Mouse (Mus musculus) limb, embryonic 15.5 days (tissue): ENCODE results near the gene Tmprss12. TPM values are rescaled to one million over a fixed set of nuclear protein-coding genes. Genes with fewer than 3 reads are reported as not detected.
"Not testable (repeated sequence)": the region's sequence is repeated elsewhere in the genome, so short reads cannot be mapped to it uniquely, and the experiment has no call there.

Experiments
- ATAC-seq: fragments of 200-750 bp; cut with Nextera tagmentation; 2 replicates; pipeline ENCODE4 v1.8.0; 2017; ENCODE audit warnings: low read depth, moderate TSS enrichment; ENCODE audit not compliant: insufficient number of reproducible peaks, low FRiP score, low TSS enrichment
- H3K27ac ChIP-seq: fragments of 300-500 bp; sonication (generic); 2 replicates; pipeline ENCODE4 v1.5.1; 2015; ENCODE audit warnings: moderate library complexity, mild to moderate bottlenecking, inconsistent platforms
- H3K27me3 ChIP-seq: fragments of 300-500 bp; sonication (generic); 2 replicates; pipeline ENCODE4 v1.6.1; 2015; ENCODE audit warnings: inconsistent platforms
- H3K36me3 ChIP-seq: fragments of 300-500 bp; sonication (generic); 2 replicates; pipeline ENCODE4 v1.6.1; 2015; ENCODE audit warnings: inconsistent platforms
- H3K4me1 ChIP-seq: fragments of 300-500 bp; sonication (generic); 2 replicates; pipeline ENCODE4 v1.6.1; 2015; ENCODE audit warnings: inconsistent platforms
- H3K4me2 ChIP-seq: fragments of 300-500 bp; sonication (generic); 2 replicates; pipeline ENCODE4 v1.6.1; 2015; ENCODE audit warnings: mild to moderate bottlenecking, inconsistent platforms
- H3K4me3 ChIP-seq: fragments of 300-500 bp; sonication (generic); 2 replicates; pipeline ENCODE4 v1.5.1; 2015; ENCODE audit warnings: mild to moderate bottlenecking, inconsistent platforms
- H3K9ac ChIP-seq: fragments of 300-500 bp; sonication (generic); 2 replicates; pipeline ENCODE4 v1.6.1; 2015; ENCODE audit warnings: inconsistent platforms
- H3K9me3 ChIP-seq: fragments of 300-500 bp; sonication (generic); 2 replicates; pipeline ENCODE4 v1.6.1; 2016; ENCODE audit warnings: inconsistent platforms
- WGBS: fragments of 180-500 bp; shearing (Covaris S2); methylation state at CpG from one replicate; pipeline ENCODE4 v1.1.7; 2015; 5-methylcytosine and 5-hydroxymethylcytosine counted together
- polyA plus RNA-seq: library from polyadenylated mRNA; unstranded; fragments of >200 nt; fragmentation: Nextera tagmentation; extraction: Ambion mirVana; gene quantifications from 2 replicates; pipeline ENCODE4 v1.2.1, GENCODE M21; 2015

Tmprss12 gene
- polyA plus RNA-seq, 1 experiment from 2014 or later, result not detected

DNA sequence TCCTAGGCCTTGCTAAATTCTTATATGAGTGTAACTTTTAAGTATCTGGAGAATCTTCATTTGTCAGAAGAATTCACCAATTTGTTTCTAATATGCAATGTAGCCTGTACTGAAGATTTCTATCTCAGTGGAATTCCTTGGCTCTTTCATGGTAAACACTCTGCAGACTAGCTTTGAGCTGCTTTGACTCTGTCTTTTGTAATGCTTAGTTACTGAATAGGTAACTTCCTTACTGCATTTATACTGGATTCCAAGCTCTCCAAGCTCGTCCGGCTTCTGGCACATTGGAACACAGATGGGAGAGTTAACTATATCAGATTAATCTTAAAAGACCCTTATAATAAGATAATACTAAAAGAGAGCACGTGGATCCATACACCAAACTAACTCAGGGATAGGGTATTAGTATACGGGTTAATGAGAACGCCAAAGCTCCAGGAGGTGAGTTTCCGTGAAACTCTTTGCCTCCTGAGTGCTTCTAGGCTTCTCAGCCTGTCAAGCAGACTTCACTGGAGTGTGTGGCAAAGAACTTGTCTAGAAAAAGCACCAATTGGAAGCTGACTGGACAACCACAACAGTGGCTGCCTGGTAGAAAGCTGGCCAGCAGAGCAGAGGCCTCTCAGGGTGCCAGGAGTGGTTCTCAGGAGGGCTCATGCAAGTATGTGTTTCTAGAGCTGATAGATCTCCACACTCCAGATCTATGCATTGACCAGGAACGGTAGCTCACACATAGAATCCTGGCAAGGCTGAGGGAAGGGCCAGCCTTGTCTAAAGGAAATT lies 21.8 kb upstream of the Tmprss12 start:
- Histone ChIP-seq H3K9me3 (no peaks in the 10 kb centered on the region), H3K4me3 (no peak overlapping the region), H3K4me2 (no peak overlapping the region), H3K36me3 (peaks cover 64% of the 10 kb centered on the region), H3K9ac (no peak overlapping the region), H3K4me1 (no peaks in the 10 kb centered on the region), H3K27me3 (no peaks in the 10 kb centered on the region), H3K27ac (no peak overlapping the region)
- no peak for ATAC-seq
- 94% methylated on average over 7 of the region's 7 CpGs for WGBS

DNA sequence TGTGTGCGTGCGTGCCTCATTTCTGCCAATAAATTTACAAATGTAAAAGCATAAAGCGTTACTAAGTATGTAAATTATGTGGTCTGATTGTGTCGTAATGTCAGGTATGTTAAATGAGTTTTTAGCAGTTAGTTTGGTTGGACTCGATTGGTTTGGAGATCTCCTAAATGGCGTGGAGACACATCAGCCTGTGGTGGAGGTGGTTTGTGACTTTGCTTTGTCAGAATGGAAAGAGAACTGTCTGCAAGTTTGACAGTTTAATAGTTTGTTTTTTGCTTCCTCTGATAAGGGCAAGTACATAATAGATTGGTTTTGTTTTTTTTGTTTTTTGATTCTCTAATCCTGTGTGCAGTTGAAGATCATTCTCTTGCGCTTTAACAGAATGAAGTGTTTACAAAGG lies 20.3 kb upstream of the Tmprss12 start:
- H3K4me1 ChIP-seq, ATAC-seq, H3K27ac ChIP-seq, H3K9ac ChIP-seq, H3K4me3 ChIP-seq, H3K4me2 ChIP-seq, H3K27me3 ChIP-seq, H3K9me3 ChIP-seq: not testable (repeated sequence)
- 92% methylated on average over 7 of the region's 7 CpGs for WGBS
- H3K36me3 ChIP-seq, result peaks cover 49% of the 10 kb centered on the region

- no peak overlapping the region for H3K9ac ChIP-seq
- H3K9me3 ChIP-seq, result no peaks in the 10 kb centered on the region
- WGBS, result 17% methylated on average over 4 of the region's 4 CpGs
- no peak overlapping the region for H3K4me3 ChIP-seq
- H3K27ac ChIP-seq, result no peak overlapping the region
- H3K36me3 ChIP-seq, result peaks cover 22% of the 10 kb centered on the region
- H3K4me1 ChIP-seq, result no peaks in the 10 kb centered on the region
- ATAC-seq, result no peak
- no peaks in the 10 kb centered on the region for H3K27me3 ChIP-seq
- H3K4me2 ChIP-seq, result no peak overlapping the region
These were observed 17.3 kb upstream of the Tmprss12 start for GRCm38 (mm10) chr15:100263246-100263905.

GRCm38 (mm10) chr15:100265586-100266325 lies 14.9 kb upstream of the Tmprss12 start:
- no peak for ATAC-seq

DNA sequence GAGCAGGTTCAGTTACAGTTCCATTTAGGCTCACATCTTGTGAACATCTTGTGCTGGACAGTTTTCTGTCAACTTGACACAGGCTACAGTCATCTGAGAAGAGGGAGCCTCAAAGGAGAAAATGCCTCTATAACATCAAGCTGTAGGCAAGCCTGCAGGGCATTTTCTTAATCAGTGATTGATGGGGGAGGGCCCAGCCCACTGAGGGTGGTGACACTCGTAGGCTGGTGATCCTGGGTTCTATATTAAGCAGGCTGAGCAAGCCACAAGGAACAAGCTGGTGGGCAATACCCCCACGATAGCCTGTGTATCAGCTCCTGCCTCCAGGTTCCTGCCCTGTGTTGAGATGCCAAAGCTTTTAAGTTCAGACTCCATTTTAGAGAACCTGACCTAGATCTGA lies 11.7 kb upstream of the Tmprss12 start:
- no peaks in the 10 kb centered on the region for H3K4me1 ChIP-seq
- no peaks in the 10 kb centered on the region for H3K9me3 ChIP-seq
- ATAC-seq, result no peak
- no peak overlapping the region for H3K27ac ChIP-seq
- H3K36me3 ChIP-seq, result no peaks in the 10 kb centered on the region
- no peak overlapping the region for H3K4me2 ChIP-seq
- H3K9ac ChIP-seq, result no peak overlapping the region
- no peaks in the 10 kb centered on the region for H3K27me3 ChIP-seq
- 68% methylated on average over 2 of the region's 2 CpGs for WGBS
- no peak overlapping the region for H3K4me3 ChIP-seq

More at GRCm38 (mm10) chr15:100265586-100266325, 14.9 kb upstream of the Tmprss12 start:
- H3K27me3 ChIP-seq, result no peaks in the 10 kb centered on the region
- no peak overlapping the region for H3K27ac ChIP-seq
- no peaks in the 10 kb centered on the region for H3K9me3 ChIP-seq
- 85% methylated on average over 4 of the region's 5 CpGs for WGBS
- H3K4me2 ChIP-seq, result no peak overlapping the region
- H3K4me3 ChIP-seq, result no peak overlapping the region
- peaks cover 10% of the 10 kb centered on the region; the same call in 1 of the 2 replicates for H3K36me3 ChIP-seq
- no peaks in the 10 kb centered on the region for H3K4me1 ChIP-seq
- no peak overlapping the region for H3K9ac ChIP-seq

GRCm38 (mm10) chr15:100269776-100270175 lies 10.9 kb upstream of the Tmprss12 start:
- Histone ChIP-seq H3K4me2 (no peak overlapping the region), H3K9ac (no peak overlapping the region), H3K36me3 (no peaks in the 10 kb centered on the region), H3K4me3 (no peak overlapping the region), H3K4me1 (no peaks in the 10 kb centered on the region), H3K27me3 (no peaks in the 10 kb centered on the region), H3K9me3 (no peaks in the 10 kb centered on the region), H3K27ac (no peak overlapping the region)
- no peak for ATAC-seq
- 34% methylated on average over 9 of the region's 9 CpGs for WGBS

- 38% methylated on average over 7 of the region's 7 CpGs for WGBS
- not testable (repeated sequence) for H3K27ac ChIP-seq, H3K9ac ChIP-seq, H3K9me3 ChIP-seq, ATAC-seq, H3K36me3 ChIP-seq, H3K4me1 ChIP-seq, H3K4me3 ChIP-seq, H3K4me2 ChIP-seq, H3K27me3 ChIP-seq
These were observed 10.0 kb upstream of the Tmprss12 start for GRCm38 (mm10) chr15:100270609-100271008.

DNA sequence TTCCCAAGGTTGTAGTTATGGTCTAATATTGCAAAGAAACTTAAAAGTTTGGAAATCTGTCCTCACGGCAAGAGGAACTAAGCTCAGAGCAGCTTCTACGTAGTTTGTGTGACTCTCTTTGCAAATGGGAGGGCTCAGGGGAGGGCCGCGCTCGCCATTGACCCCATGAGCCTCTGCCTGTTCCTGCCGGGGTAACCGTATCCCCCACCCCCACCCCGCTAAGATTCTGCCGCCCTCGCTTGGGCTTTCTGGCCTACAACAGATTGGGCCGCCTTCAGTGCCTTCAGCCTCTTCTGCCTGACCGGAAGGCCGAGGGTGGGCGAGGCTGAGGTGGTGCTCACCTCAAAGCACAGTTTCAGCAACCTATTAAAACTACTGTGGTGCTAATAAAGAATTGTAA lies 9.2 kb upstream of the Tmprss12 start:
- no peak overlapping the region for H3K27ac ChIP-seq
- WGBS, result 69% methylated on average over 14 of the region's 14 CpGs
- no peak overlapping the region for H3K4me2 ChIP-seq
- no peak for ATAC-seq
- no peaks in the 10 kb centered on the region for H3K27me3 ChIP-seq
- no peaks in the 10 kb centered on the region for H3K36me3 ChIP-seq
- no peaks in the 10 kb centered on the region for H3K4me1 ChIP-seq
- no peak overlapping the region for H3K4me3 ChIP-seq
- no peak overlapping the region for H3K9ac ChIP-seq
- no peaks in the 10 kb centered on the region for H3K9me3 ChIP-seq

GRCm38 (mm10) chr15:100273791-100274308 lies 6.8 kb upstream of the Tmprss12 start:
- 89% methylated on average over 4 of the region's 4 CpGs for WGBS
- not testable (repeated sequence) for H3K4me2 ChIP-seq, H3K27ac ChIP-seq, H3K27me3 ChIP-seq, H3K36me3 ChIP-seq, H3K4me1 ChIP-seq, ATAC-seq, H3K4me3 ChIP-seq, H3K9me3 ChIP-seq, H3K9ac ChIP-seq

DNA sequence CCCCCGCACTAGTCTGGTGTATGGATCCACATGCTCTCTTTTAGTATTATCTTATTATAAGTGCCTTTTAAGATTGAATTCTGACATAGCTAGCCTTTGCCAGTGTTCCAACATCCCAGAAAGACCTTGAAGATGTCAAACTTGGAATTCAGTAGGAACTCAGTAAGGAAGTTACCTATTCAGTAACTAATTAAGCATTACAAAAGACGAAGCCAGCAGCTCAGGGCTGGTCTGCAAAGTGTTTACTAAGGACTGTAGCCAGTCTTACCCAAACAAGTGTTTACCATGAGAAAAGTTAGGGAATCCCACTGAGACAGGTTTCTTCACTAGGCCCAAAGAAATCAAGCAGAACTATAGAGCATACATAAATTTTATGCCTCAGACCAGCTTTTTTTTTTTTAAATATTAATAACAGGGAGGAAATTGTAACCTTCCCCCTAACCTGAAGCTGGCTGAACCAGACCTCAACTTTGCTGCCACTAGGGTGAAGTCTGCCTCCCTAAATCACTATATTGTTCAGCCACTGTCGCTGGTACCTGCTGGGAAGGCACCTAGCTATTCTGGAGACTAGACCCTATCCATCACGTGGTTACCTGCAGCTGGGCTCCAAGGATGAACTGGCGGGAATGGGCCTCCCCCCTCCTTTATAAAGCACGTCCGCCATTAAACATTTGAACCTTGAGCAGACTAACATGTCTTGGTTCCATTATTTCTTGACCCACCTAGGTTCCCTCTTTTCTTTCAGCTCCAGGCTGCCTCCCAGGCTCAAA lies 5.7 kb upstream of the Tmprss12 start:
- H3K36me3 ChIP-seq, result no peaks in the 10 kb centered on the region
- H3K9me3 ChIP-seq, result no peaks in the 10 kb centered on the region
- H3K27me3 ChIP-seq, result no peaks in the 10 kb centered on the region
- no peak for ATAC-seq
- H3K4me1 ChIP-seq, result no peaks in the 10 kb centered on the region
- H3K9ac ChIP-seq, result no peak overlapping the region
- WGBS, result 83% methylated on average over 7 of the region's 7 CpGs
- H3K4me2 ChIP-seq, result no peak overlapping the region
- H3K27ac ChIP-seq, result no peak overlapping the region
- H3K4me3 ChIP-seq, result no peak overlapping the region

GRCm38 (mm10) chr15:100276403-100276802 lies 4.2 kb upstream of the Tmprss12 start:
- H3K27me3 ChIP-seq, result no peaks in the 10 kb centered on the region
- H3K36me3 ChIP-seq, result no peaks in the 10 kb centered on the region
- H3K9ac ChIP-seq, result no peak overlapping the region
- WGBS, result 93% methylated on average over 4 of the region's 4 CpGs
- no peak overlapping the region for H3K4me2 ChIP-seq
- H3K27ac ChIP-seq, result no peak overlapping the region
- no peak overlapping the region for H3K4me3 ChIP-seq
- H3K9me3 ChIP-seq, result no peaks in the 10 kb centered on the region
- ATAC-seq, result no peak
- H3K4me1 ChIP-seq, result no peaks in the 10 kb centered on the region
